Mouse (Mus musculus): ENCODE results near the gene Pecam1. TPM values are rescaled to one million over a fixed set of nuclear protein-coding genes. Genes with fewer than 3 reads are reported as not detected.

The Pecam1 gene
- total and polyA plus RNA-seq, 2 experiments from 2014 or later, result 63.2 to 126 TPM

- WGBS, result 80% methylated on average over 5 of the region's 5 CpGs
- H3K4me2 ChIP-seq (ENCODE audit: low read depth, low read length), result no peak overlapping the region
- no peak for DNase-seq (ENCODE audit: low spot score)
- H3K36me3 ChIP-seq (replicated peaks; ENCODE audit: control insufficient read depth, insufficient read depth, low read length), result no peaks in the 10 kb centered on the region; the same call in 1 of the 2 replicates
- H3K4me3 ChIP-seq (ENCODE audit: low read depth, low read length), result no peak overlapping the region
- H3K27ac ChIP-seq (ENCODE audit: low read depth), result peak overlapping the region; percentile 94
- no peaks in the 10 kb centered on the region for H3K27me3 ChIP-seq (ENCODE audit: control insufficient read depth, insufficient read depth, low read length)
- no peak overlapping the region for H3K9ac ChIP-seq (replicated peaks; ENCODE audit: low read depth, low read length)
- no peaks in the 10 kb centered on the region for H3K9me3 ChIP-seq (replicated peaks; ENCODE audit: control insufficient read depth, low read length)
- no peak for ATAC-seq (ENCODE audit: insufficient read depth, low read depth)
- peaks cover 46% of the 10 kb centered on the region for H3K4me1 ChIP-seq (ENCODE audit: control insufficient read depth, insufficient read depth)
- TF ChIP-seq CTCF (IDR thresholded peaks at IDR 0.05; ENCODE audit: low read depth) (no peak), EP300 (IDR thresholded peaks at IDR 0.05; ENCODE audit: low read depth) (no peak)
Observed at GRCm38 (mm10) chr11:106675875-106676274, 74.6 kb downstream of the Pecam1 start.

GRCm38 (mm10) chr11:106675201-106675726 lies 75.2 kb downstream of the Pecam1 start:
- no peak for TF ChIP-seq CTCF (IDR thresholded peaks at IDR 0.05; ENCODE audit: low read depth)
- no peak; the same call in 1 of the 2 replicates for TF ChIP-seq EP300 (IDR thresholded peaks at IDR 0.05; ENCODE audit: low read depth)
- H3K27ac ChIP-seq (ENCODE audit: low read depth), result peak overlapping the region; percentile 94

GRCm38 (mm10) chr11:106674612-106675153 lies 75.7 kb downstream of the Pecam1 start:
- Histone ChIP-seq H3K4me2 (ENCODE audit: low read depth, low read length) (peak overlapping the region; percentile 46), H3K27me3 (ENCODE audit: control insufficient read depth, insufficient read depth, low read length) (no peaks in the 10 kb centered on the region), H3K4me3 (ENCODE audit: low read depth, low read length) (0 out of 2 replicates have a peak overlapping the region, but pooled peaks have one; percentile 1), H3K9me3 (replicated peaks; ENCODE audit: control insufficient read depth, low read length) (no peaks in the 10 kb centered on the region), H3K36me3 (replicated peaks; ENCODE audit: control insufficient read depth, insufficient read depth, low read length) (no peaks in the 10 kb centered on the region; the same call in 1 of the 2 replicates), H3K27ac (ENCODE audit: low read depth) (peak overlapping the region; percentile 94), H3K9ac (replicated peaks; ENCODE audit: low read depth, low read length) (no peak overlapping the region; the same call in 1 of the 2 replicates), H3K4me1 (ENCODE audit: control insufficient read depth, insufficient read depth) (peaks cover 51% of the 10 kb centered on the region)
- TF ChIP-seq EP300 (IDR thresholded peaks at IDR 0.05; ENCODE audit: low read depth) (peak; percentile 92), CTCF (IDR thresholded peaks at IDR 0.05; ENCODE audit: low read depth) (no peak)
- DNase-seq (ENCODE audit: low spot score) (peak; percentile 89), ATAC-seq (ENCODE audit: insufficient read depth, low read depth) (peak; percentile 61)
- WGBS, result 2% methylated on average over 9 of the region's 9 CpGs

More at GRCm38 (mm10) chr11:106675201-106675726, 75.2 kb downstream of the Pecam1 start:
- ATAC-seq (ENCODE audit: insufficient read depth, low read depth) (peak; percentile 25; the same call in 1 of the 2 replicates), DNase-seq (ENCODE audit: low spot score) (peak; percentile 77)
- H3K9me3 ChIP-seq (replicated peaks; ENCODE audit: control insufficient read depth, low read length), result no peaks in the 10 kb centered on the region
- peak overlapping the region; percentile 46 for H3K4me2 ChIP-seq (ENCODE audit: low read depth, low read length)
- no peak overlapping the region for H3K4me3 ChIP-seq (ENCODE audit: low read depth, low read length)
- 42% methylated on average over 10 of the region's 10 CpGs for WGBS
- H3K9ac ChIP-seq (replicated peaks; ENCODE audit: low read depth, low read length), result no peak overlapping the region; the same call in 1 of the 2 replicates
- H3K4me1 ChIP-seq (ENCODE audit: control insufficient read depth, insufficient read depth), result peaks cover 46% of the 10 kb centered on the region
- no peaks in the 10 kb centered on the region; the same call in 1 of the 2 replicates for H3K36me3 ChIP-seq (replicated peaks; ENCODE audit: control insufficient read depth, insufficient read depth, low read length)
- H3K27me3 ChIP-seq (ENCODE audit: control insufficient read depth, insufficient read depth, low read length), result no peaks in the 10 kb centered on the region

GRCm38 (mm10) chr11:106673727-106674611 lies 76.5 kb downstream of the Pecam1 start:
- Histone ChIP-seq H3K9me3 (replicated peaks; ENCODE audit: control insufficient read depth, low read length) (no peaks in the 10 kb centered on the region), H3K4me3 (ENCODE audit: low read depth, low read length) (no peak overlapping the region), H3K27me3 (ENCODE audit: control insufficient read depth, insufficient read depth, low read length) (no peaks in the 10 kb centered on the region), H3K4me1 (ENCODE audit: control insufficient read depth, insufficient read depth) (peaks cover 58% of the 10 kb centered on the region), H3K36me3 (replicated peaks; ENCODE audit: control insufficient read depth, insufficient read depth, low read length) (no peaks in the 10 kb centered on the region; the same call in 1 of the 2 replicates), H3K9ac (replicated peaks; ENCODE audit: low read depth, low read length) (no peak overlapping the region), H3K27ac (ENCODE audit: low read depth) (peak overlapping the region; percentile 94), H3K4me2 (ENCODE audit: low read depth, low read length) (peak overlapping the region; percentile 46)
- DNase-seq (ENCODE audit: low spot score) (no peak), ATAC-seq (ENCODE audit: insufficient read depth, low read depth) (no peak)
- 57% methylated on average over 8 of the region's 8 CpGs for WGBS
- TF ChIP-seq EP300 (IDR thresholded peaks at IDR 0.05; ENCODE audit: low read depth) (no peak), CTCF (IDR thresholded peaks at IDR 0.05; ENCODE audit: low read depth) (no peak)

GRCm38 (mm10) chr11:106672919-106673505 lies 77.4 kb downstream of the Pecam1 start:
- no peak overlapping the region for H3K4me2 ChIP-seq (ENCODE audit: low read depth, low read length)
- no peaks in the 10 kb centered on the region; the same call in 1 of the 2 replicates for H3K36me3 ChIP-seq (replicated peaks; ENCODE audit: control insufficient read depth, insufficient read depth, low read length)
- DNase-seq (ENCODE audit: low spot score), result no peak
- 78% methylated on average over 5 of the region's 5 CpGs for WGBS
- H3K27ac ChIP-seq (ENCODE audit: low read depth), result peak overlapping the region; percentile 94; the same call in 1 of the 2 replicates
- no peak for ATAC-seq (ENCODE audit: insufficient read depth, low read depth)
- no peaks in the 10 kb centered on the region for H3K9me3 ChIP-seq (replicated peaks; ENCODE audit: control insufficient read depth, low read length)
- H3K9ac ChIP-seq (replicated peaks; ENCODE audit: low read depth, low read length), result no peak overlapping the region
- H3K4me3 ChIP-seq (ENCODE audit: low read depth, low read length), result no peak overlapping the region
- H3K4me1 ChIP-seq (ENCODE audit: control insufficient read depth, insufficient read depth), result peaks cover 59% of the 10 kb centered on the region
- no peaks in the 10 kb centered on the region for H3K27me3 ChIP-seq (ENCODE audit: control insufficient read depth, insufficient read depth, low read length)
- TF ChIP-seq CTCF (IDR thresholded peaks at IDR 0.05; ENCODE audit: low read depth), result no peak
- TF ChIP-seq EP300 (IDR thresholded peaks at IDR 0.05; ENCODE audit: low read depth), result no peak
